Mouse (Mus musculus) liver, postnatal 0 days (tissue): ENCODE data around the gene Tbc1d1. TPM values are rescaled to one million over a fixed set of nuclear protein-coding genes. Genes with fewer than 3 reads are reported as not detected.

Source experiments
- ATAC-seq: fragments of 200-750 bp; cut with Nextera tagmentation; 2 replicates; pipeline ENCODE4 v1.8.0; 2017; ENCODE audit warnings: mild to moderate bottlenecking, moderate library complexity
- DNase-seq: peaks from one replicate; pipeline ENCODE4 v3.0.0-alpha.2; 2016
- H3K27ac ChIP-seq: fragments of 300-500 bp; sonication (generic); 2 replicates; pipeline ENCODE4 v1.5.1; 2014; ENCODE audit warnings: antibody characterized with exemption, moderate library complexity, mild to moderate bottlenecking, low read depth
- H3K27me3 ChIP-seq: fragments of 300-500 bp; sonication (generic); 2 replicates; pipeline ENCODE4 v1.6.1; 2014; ENCODE audit warnings: low read length, control low read depth, mixed read lengths; ENCODE audit not compliant: insufficient read depth
- H3K36me3 ChIP-seq: fragments of 300-500 bp; sonication (generic); replicated peaks from 2 replicates; pipeline ENCODE4 v1.6.1; 2014; ENCODE audit warnings: mild to moderate bottlenecking, control low read depth, low read length, moderate library complexity, mixed read lengths; ENCODE audit not compliant: insufficient read depth
- H3K4me1 ChIP-seq: fragments of 300-500 bp; sonication (generic); 2 replicates; pipeline ENCODE4 v1.6.1; 2014; ENCODE audit warnings: antibody characterized with exemption, mild to moderate bottlenecking, control low read depth; ENCODE audit not compliant: insufficient read depth
- H3K4me2 ChIP-seq: fragments of 300-500 bp; sonication (generic); 2 replicates; pipeline ENCODE4 v1.6.1; 2014; ENCODE audit warnings: low read depth, mild to moderate bottlenecking, low read length, moderate library complexity, mixed read lengths
- H3K4me3 ChIP-seq: fragments of 300-500 bp; sonication (generic); 2 replicates; pipeline ENCODE4 v1.5.1; 2014; ENCODE audit warnings: low read depth, low read length
- H3K9ac ChIP-seq: fragments of 300-500 bp; sonication (generic); replicated peaks from 2 replicates; pipeline ENCODE4 v1.6.1; 2014; ENCODE audit warnings: mild to moderate bottlenecking, moderate library complexity
- H3K9me3 ChIP-seq: fragments of 300-500 bp; sonication (generic); 2 replicates; pipeline ENCODE4 v1.6.1; 2016; ENCODE audit warnings: mild to moderate bottlenecking, control low read depth, low read length, mixed read lengths
- CTCF ChIP-seq: sonication (generic); IDR thresholded peaks from 2 replicates; pipeline ENCODE4 v1.5.1; 2016; ENCODE audit warnings: antibody characterized with exemption, low read depth
- EP300 ChIP-seq: IDR thresholded peaks from 2 replicates; pipeline ENCODE4 v1.6.1; 2016; ENCODE audit warnings: antibody characterized with exemption, low read depth, mild to moderate bottlenecking
- WGBS: fragments of 180-500 bp; shearing (Covaris S2); extraction: QIAGEN DNeasy Blood & Tissue Kit; methylation state at CpG from one replicate; pipeline ENCODE4 v1.1.7; 2014; ENCODE audit not compliant: insufficient replicate concordance; 5-methylcytosine and 5-hydroxymethylcytosine counted together
- polyA plus RNA-seq: library from polyadenylated mRNA; unstranded; fragments of >200 nt; fragmentation: Nextera tagmentation; extraction: Ambion mirVana; gene quantifications from 2 replicates; pipeline ENCODE4 v1.2.1, GENCODE M21; 2015

Gene Tbc1d1
- polyA plus RNA-seq, 1 experiment from 2014 or later: 5.0 TPM

DNA sequence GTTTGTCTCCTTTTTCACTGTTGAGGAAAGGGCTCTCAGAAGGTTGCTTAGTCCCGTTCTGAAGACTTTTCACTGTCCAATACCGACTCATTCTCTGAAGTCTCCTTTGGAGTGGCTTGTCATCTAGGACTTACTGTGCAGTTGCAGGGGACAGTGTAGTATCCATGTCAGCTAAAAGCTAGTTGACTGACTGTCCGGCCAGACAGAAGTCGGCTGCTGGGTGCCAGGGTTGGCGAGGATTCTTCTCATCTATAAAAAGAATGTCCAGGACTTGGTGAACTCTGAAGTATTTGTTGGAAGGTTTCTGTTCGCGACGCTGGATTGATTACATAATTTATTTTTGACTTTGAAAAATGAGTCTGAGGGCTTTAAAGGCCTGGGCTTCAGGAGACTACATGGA lies 24.4 kb downstream of the Tbc1d1 start:
- no peak overlapping the region for H3K4me3 ChIP-seq
- no peak overlapping the region for H3K27ac ChIP-seq
- ATAC-seq (no peak), DNase-seq (no peak)
- no peaks in the 10 kb centered on the region for H3K27me3 ChIP-seq
- H3K36me3 ChIP-seq: no peaks in the 10 kb centered on the region
- H3K4me1 ChIP-seq: no peaks in the 10 kb centered on the region
- WGBS: 80% methylated on average over 8 of the region's 8 CpGs
- TF ChIP-seq CTCF: no peak
- TF ChIP-seq EP300: no peak
- H3K9ac ChIP-seq: no peak overlapping the region
- H3K4me2 ChIP-seq: no peak overlapping the region
- H3K9me3 ChIP-seq: no peaks in the 10 kb centered on the region

DNA sequence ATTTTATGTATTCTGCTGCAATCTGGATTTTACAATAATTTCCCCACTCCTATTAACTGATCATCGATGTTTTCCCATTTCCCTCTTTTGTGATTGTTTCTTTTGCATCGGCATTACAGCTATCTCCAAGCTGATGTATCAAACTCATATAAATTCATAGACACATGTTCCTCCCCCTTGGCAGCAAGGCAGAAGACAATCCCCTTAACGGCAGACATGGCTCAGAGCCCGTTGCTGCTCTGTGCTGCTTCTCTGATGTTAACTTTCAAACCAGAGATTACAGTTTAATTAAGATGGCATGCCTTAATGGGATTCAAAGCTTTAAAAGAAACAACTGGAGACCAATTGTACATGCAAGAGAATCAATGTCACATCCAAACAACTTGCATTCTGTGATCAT lies 27.6 kb downstream of the Tbc1d1 start:
- H3K36me3 ChIP-seq: no peaks in the 10 kb centered on the region
- no peak overlapping the region for H3K4me2 ChIP-seq
- DNase-seq: no peak
- no peak overlapping the region for H3K4me3 ChIP-seq
- no peak overlapping the region for H3K27ac ChIP-seq
- TF ChIP-seq EP300 (no peak), CTCF (no peak)
- H3K9me3 ChIP-seq: no peaks in the 10 kb centered on the region
- H3K4me1 ChIP-seq: no peaks in the 10 kb centered on the region
- WGBS: 81% methylated on average over 4 of the region's 4 CpGs
- H3K27me3 ChIP-seq: no peaks in the 10 kb centered on the region
- no peak overlapping the region for H3K9ac ChIP-seq
- ATAC-seq: no peak

GRCm38 (mm10) chr5:64185257-64185656 lies 29.2 kb downstream of the Tbc1d1 start:
- Histone ChIP-seq H3K27ac (no peak overlapping the region), H3K4me1 (no peaks in the 10 kb centered on the region), H3K36me3 (no peaks in the 10 kb centered on the region), H3K4me3 (no peak overlapping the region), H3K9me3 (no peaks in the 10 kb centered on the region), H3K9ac (no peak overlapping the region), H3K4me2 (no peak overlapping the region), H3K27me3 (no peaks in the 10 kb centered on the region)
- TF ChIP-seq CTCF: no peak
- TF ChIP-seq EP300: no peak
- ATAC-seq (no peak), DNase-seq (no peak)
- WGBS: 73% methylated on average over 7 of the region's 7 CpGs

DNA sequence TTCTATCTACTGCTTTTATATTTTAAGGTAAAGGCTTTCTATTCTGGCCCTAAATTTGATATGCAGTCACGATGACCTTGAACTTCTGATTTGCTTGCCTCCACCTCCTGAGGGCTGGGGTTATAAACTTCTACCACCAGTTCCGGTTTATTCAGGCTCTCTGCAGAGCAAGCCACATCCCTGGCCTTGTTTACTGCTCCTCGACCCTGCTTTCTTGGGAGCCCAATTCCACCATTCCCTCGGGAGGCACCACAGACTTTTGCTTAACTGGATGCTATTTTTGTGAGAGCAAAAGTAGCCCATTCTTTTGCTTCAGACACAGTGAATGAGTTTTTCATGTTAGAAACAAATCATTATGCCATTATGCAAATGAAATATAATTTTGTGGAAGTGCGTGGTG lies 30.5 kb downstream of the Tbc1d1 start:
- H3K4me3 ChIP-seq: no peak overlapping the region
- ATAC-seq: no peak

GRCm38 (mm10) chr5:64188083-64188648 lies 32.1 kb downstream of the Tbc1d1 start:
- 71% methylated on average over 3 of the region's 3 CpGs for WGBS
- no peak overlapping the region for H3K27ac ChIP-seq
- no peaks in the 10 kb centered on the region for H3K27me3 ChIP-seq
- no peaks in the 10 kb centered on the region for H3K36me3 ChIP-seq
- H3K4me2 ChIP-seq: no peak overlapping the region
- ATAC-seq (no peak), DNase-seq (no peak)
- no peak overlapping the region for H3K9ac ChIP-seq
- no peak for TF ChIP-seq CTCF
- no peak for TF ChIP-seq EP300
- H3K4me3 ChIP-seq: no peak overlapping the region
- H3K9me3 ChIP-seq: peaks cover 2% of the 10 kb centered on the region; the same call in 1 of the 2 replicates
- no peaks in the 10 kb centered on the region for H3K4me1 ChIP-seq

More for the DNA sequence above, 30.5 kb downstream of the Tbc1d1 start:
- no peak for DNase-seq
- Histone ChIP-seq H3K4me1 (no peaks in the 10 kb centered on the region), H3K9me3 (peaks cover 2% of the 10 kb centered on the region; the same call in 1 of the 2 replicates), H3K36me3 (no peaks in the 10 kb centered on the region), H3K9ac (no peak overlapping the region), H3K27me3 (no peaks in the 10 kb centered on the region), H3K4me2 (no peak overlapping the region), H3K27ac (no peak overlapping the region)
- TF ChIP-seq CTCF: no peak
- TF ChIP-seq EP300: no peak
- WGBS: 70% methylated on average over 5 of the region's 5 CpGs

- no peaks in the 10 kb centered on the region for H3K27me3 ChIP-seq
- ATAC-seq (no peak), DNase-seq (no peak)
- H3K9me3 ChIP-seq: peaks cover 2% of the 10 kb centered on the region; the same call in 1 of the 2 replicates
- no peak overlapping the region for H3K4me2 ChIP-seq
- no peaks in the 10 kb centered on the region for H3K36me3 ChIP-seq
- H3K4me1 ChIP-seq: no peaks in the 10 kb centered on the region
- WGBS: 91% methylated on average over 5 of the region's 5 CpGs
- no peak overlapping the region for H3K9ac ChIP-seq
- no peak overlapping the region for H3K4me3 ChIP-seq
- no peak overlapping the region for H3K27ac ChIP-seq
- TF ChIP-seq CTCF: peak; percentile 41
- no peak for TF ChIP-seq EP300
Measured at GRCm38 (mm10) chr5:64190892-64191291, 34.8 kb downstream of the Tbc1d1 start.

- Histone ChIP-seq H3K27ac (no peak overlapping the region), H3K36me3 (no peaks in the 10 kb centered on the region), H3K4me2 (no peak overlapping the region), H3K4me1 (peaks cover 3% of the 10 kb centered on the region; the same call in 1 of the 2 replicates), H3K27me3 (no peaks in the 10 kb centered on the region), H3K9me3 (peaks cover 2% of the 10 kb centered on the region; the same call in 1 of the 2 replicates), H3K9ac (no peak overlapping the region), H3K4me3 (no peak overlapping the region)
- 69% methylated on average over 11 of the region's 11 CpGs for WGBS
- ATAC-seq: no peak
- no peak for DNase-seq
- TF ChIP-seq EP300: no peak
- no peak for TF ChIP-seq CTCF
Measured at GRCm38 (mm10) chr5:64193353-64193752, 37.2 kb downstream of the Tbc1d1 start.
